Mouse (Mus musculus) heart, adult 9 months (tissue): Measurements from ENCODE around the gene Spocd1.

Source experiments
- DNase-seq, 2 experiments: peaks; one replicate each; pipeline ENCODE4 v3.0.0; 2022; ENCODE audit warnings: low spot score in 2 of 2

The Spocd1 gene

DNA sequence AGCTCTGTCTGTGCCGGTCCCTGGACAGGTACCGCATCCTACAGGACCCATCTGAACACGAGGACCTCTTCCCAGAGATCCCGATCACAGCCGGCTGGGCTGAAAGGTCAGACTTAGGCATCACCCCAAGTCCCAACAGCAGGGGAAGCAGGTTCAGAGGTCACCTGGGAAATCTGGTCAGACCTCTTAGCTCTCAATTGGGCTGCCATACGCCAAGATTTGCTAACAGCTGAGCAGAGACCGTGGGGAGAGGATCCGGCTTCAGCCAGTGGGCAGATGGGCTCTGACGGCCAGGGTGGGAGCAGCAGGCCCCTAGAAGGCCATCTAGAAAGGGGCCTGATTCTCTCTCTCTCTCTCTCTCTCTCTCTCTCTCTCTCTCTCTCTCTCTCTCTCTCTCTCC, 45.2 kb downstream of the Spocd1 start:
- no peak for DNase-seq

DNA sequence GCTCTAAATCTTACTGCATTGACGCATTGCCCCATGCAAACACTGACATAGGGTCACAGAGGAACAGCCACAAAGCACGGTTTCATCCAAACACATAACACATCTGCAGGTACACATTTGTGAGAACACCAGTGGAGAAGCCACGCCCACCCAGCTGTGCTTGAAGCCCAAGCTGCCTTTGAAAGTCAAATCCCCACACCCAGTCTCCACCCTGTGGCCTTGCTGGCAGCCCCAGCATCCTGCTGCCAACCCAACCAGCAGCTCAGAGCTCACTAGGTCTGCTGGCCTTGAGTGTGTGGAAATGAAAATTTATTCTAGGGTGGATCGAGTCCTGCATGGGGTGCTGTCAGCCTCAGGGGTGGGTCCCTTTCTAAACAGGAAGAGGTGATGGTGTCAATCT, 48.2 kb downstream of the Spocd1 start:
- no peak for DNase-seq

- no peak for DNase-seq
Observed at GRCm38 (mm10) chr4:129978227-129978626, 49.2 kb downstream of the Spocd1 start.

DNA sequence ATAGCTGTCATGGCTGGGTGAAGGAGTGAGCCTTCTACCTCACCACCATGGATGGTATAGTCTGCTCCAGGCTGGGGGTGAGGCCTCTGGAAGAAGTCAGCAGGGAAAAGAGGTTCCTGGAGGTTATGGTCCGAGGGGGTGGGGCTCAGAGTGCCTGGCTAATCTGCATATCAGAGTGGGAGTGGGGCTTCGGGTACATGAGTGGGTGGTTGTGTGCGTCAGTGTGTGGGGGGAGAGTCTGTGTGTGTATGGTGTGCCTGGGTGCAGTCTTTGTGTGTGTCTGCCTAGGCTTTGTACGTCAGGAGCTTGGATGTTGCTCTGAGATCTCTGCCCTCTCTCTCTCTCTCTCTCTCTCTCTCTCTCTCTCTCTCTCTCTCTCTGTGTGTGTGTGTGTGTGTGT, 49.9 kb downstream of the Spocd1 start:
- DNase-seq: no peak

GRCm38 (mm10) chr4:129981657-129982056, 52.6 kb downstream of the Spocd1 start:
- no peak for DNase-seq

DNA sequence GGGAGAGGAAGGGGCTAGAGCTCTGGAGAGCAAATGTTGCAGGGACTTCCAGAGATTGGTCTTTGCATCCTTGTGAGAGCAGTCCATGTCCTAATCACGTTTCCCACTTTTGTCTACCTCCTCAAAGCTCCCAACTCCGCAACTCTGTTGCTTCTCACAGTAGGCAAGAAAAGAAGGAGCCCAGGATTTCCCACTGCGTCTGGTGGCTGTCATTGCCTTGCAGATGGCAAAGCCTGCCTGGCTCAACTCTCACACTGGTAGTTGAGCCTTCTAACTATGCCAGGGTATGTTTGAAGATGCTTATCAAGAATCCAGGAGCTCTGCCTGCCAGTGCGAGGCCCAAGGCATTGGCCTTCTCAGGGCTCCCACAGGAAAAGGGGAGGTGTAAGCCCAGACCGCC, 54.0 kb downstream of the Spocd1 start:
- no peak for DNase-seq

DNA sequence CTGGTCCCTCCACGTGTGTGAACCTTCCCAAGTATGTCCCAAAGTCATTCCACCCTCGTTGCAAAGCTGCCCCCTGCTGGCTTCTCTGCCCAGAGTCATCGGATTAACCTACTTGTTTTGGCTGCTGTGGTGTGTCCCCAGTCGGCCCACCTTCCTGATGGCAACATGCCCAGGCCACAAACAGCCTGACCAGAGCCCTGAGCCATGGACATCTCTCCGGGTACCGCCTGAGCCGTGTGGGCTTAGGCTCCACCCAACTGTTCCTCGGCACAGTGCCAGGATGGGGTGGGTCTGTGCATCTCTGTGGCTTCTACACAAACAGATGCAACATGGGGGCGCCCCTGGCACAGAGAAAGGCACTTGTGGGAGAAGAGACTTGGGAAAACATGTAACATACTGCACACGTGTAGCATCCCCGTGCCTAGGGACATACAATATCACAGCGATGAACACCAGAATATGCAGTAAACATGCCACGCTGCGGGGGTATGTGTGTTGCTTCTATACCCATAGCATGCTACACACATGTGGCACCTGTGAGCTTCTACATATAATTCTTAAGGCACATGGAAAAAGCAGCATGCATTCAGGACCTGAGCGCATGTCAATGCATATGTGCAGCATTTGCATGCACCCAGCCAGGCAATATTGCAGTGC, 54.8 kb downstream of the Spocd1 start:
- peak; percentile 53 to 65 for DNase-seq

GRCm38 (mm10) chr4:129984421-129985061, 55.5 kb downstream of the Spocd1 start, which contains the start of gene Adgrb2:
Adgrb2 (plus strand) TSS chr4:129984870.
- DNase-seq: no peak

- DNase-seq: no peak
Observed at GRCm38 (mm10) chr4:129985161-129985670, 56.2 kb downstream of the Spocd1 start.

- DNase-seq: no peak
Observed at GRCm38 (mm10) chr4:129985671-129986441, 56.8 kb downstream of the Spocd1 start.

- peak; percentile 13 to 30 for DNase-seq
Observed at GRCm38 (mm10) chr4:129987825-129988504, 58.9 kb downstream of the Spocd1 start.

DNA sequence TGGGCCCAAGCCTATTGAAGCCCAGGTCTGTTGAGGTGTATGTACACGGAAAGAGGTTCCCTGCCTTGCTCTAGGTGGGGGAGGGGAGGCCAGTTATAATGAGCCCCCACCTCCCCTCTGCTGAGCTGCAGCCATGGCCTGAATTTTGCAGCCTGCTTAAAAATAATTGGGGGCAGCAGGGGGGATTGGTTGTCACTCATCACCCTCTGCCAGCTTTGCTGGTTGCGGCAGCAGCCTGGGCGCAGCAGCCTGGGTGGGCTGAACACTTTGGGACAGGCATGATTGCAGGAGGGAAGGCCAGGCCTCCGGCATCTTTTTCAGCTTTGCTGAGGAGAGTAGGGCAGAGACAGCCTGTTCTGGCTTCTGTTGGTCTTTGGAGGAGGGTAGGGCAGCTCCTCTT, 60.9 kb downstream of the Spocd1 start:
- DNase-seq: no peak

GRCm38 (mm10) chr4:129992720-129993119, 63.7 kb downstream of the Spocd1 start:
- no peak for DNase-seq

GRCm38 (mm10) chr4:129993213-129993612, 64.2 kb downstream of the Spocd1 start:
- no peak for DNase-seq

GRCm38 (mm10) chr4:129993944-129994695, 65.1 kb downstream of the Spocd1 start:
- no peak for DNase-seq

GRCm38 (mm10) chr4:129994728-129995127, 65.7 kb downstream of the Spocd1 start:
- no peak for DNase-seq

DNA sequence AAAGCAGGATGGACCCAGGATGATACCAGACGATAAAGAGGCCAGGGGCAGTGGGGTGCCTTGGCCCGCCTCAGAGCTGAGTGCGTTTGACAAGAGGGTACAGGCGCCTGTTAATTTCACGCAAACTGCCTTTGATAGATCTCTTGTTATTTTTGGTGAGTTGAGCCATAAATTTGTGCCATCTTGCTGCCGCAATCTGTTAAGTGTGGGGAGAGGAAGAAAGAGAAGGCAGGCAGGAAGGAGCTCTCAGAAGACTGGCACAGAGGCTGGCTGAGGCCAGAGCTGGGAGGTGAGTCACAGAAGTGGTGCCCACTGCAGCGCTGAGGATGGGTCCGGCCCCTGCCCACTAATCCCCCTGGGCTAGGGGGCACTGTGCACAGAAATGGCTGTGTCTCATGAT, 66.2 kb downstream of the Spocd1 start:
- DNase-seq: no peak

DNA sequence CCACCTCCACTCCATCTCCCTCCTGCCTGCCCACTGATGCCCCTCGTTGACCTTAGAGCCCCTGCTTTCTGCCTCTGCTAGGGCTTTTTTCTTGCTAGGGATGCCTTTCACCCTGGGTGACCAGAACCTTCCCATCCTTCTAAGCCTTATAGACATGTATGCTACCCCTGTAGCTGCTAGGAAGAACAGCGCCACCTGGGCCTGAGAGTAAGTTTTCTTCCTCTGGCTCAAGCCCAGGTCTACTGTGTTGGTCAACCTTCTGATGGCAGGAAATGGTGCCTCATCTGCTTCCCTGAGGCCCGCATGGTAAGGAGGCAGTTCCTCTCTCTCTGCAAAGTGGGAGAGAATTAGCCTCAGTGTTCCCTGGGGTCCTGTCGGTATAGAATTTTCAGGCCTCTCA, 67.0 kb downstream of the Spocd1 start:
- DNase-seq: no peak

DNA sequence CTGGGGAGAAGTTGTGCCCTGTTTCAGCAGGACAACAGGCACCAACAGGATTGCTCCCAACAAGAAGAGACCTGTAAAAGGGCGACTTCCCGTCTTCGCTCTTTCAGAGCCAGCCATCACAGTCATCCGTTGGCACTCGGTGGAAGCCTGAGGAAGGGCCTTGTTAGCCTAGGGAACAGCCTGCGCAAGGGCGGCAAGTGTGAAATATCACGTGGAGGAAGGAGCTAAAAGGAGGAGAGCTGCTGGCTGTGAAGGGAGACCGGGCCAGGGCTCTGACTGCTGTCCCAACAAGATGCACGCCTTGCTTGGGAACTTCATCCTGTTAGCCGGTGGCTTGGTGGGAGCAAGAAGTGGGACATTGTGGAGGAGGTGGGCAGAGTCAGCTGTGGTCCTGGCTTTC, 69.1 kb downstream of the Spocd1 start:
- no peak for DNase-seq

- DNase-seq: no peak
Observed at GRCm38 (mm10) chr4:130001710-130002109, 72.7 kb downstream of the Spocd1 start.

GRCm38 (mm10) chr4:130002157-130002556, 73.1 kb downstream of the Spocd1 start:
- DNase-seq: no peak
